Mouse (Mus musculus) cerebellum, adult 2 months (tissue): ENCODE data around the gene Gm42417. TPM values are rescaled to one million over a fixed set of nuclear protein-coding genes. Genes with fewer than 3 reads are reported as not detected.
"Not testable (repeated sequence)": the region's sequence is repeated elsewhere in the genome, so short reads cannot be mapped to it uniquely, and the experiment has no call there.

Experiments
- DNase-seq, 2 experiments: peaks; one replicate each; pipeline ENCODE4 v3.0.0; 2021
- H3K27ac ChIP-seq: fragments of 200-500 bp; 2 replicates; pipeline ENCODE4 v1.5.1; 2012; ENCODE audit warnings: low read length, control low read depth, inconsistent platforms; ENCODE audit not compliant: insufficient read depth
- H3K27me3 ChIP-seq: fragments of 200-500 bp; 2 replicates; pipeline ENCODE4 v1.6.1; 2012; ENCODE audit warnings: inconsistent platforms, mild to moderate bottlenecking, low read length, moderate library complexity; ENCODE audit not compliant: control insufficient read depth, insufficient read depth
- H3K4me1 ChIP-seq: fragments of 200-500 bp; 2 replicates; pipeline ENCODE4 v1.6.1; 2011; ENCODE audit warnings: low read length; ENCODE audit not compliant: control insufficient read depth, insufficient read depth
- H3K4me3 ChIP-seq: fragments of 200-500 bp; replicated peaks from 2 replicates; pipeline ENCODE3; 2011; ENCODE audit warnings: mild to moderate bottlenecking, low read depth, low read length, control low read depth; ENCODE audit not compliant: insufficient read depth
- CTCF ChIP-seq: fragments of 200-500 bp; IDR thresholded peaks from 2 replicates; pipeline ENCODE4 v1.5.1; 2011; ENCODE audit warnings: low read depth, mild to moderate bottlenecking, control low read depth, low read length, moderate library complexity, borderline replicate concordance; ENCODE audit not compliant: insufficient read depth
- POLR2A ChIP-seq: fragments of 200-500 bp; IDR thresholded peaks from 2 replicates; pipeline ENCODE4 v1.6.1; 2011; ENCODE audit warnings: low read length, control low read depth, borderline replicate concordance; ENCODE audit not compliant: insufficient read depth
- WGBS: fragments of 180-500 bp; shearing (Covaris S2); methylation state at CpG from one replicate; pipeline ENCODE4 v1.1.7; 2018; 5-methylcytosine and 5-hydroxymethylcytosine counted together
- polyA plus RNA-seq: library from polyadenylated mRNA; depleted of rRNA; stranded (reverse); fragments of >200 nt; gene quantifications from 2 replicates; pipeline ENCODE4 v1.2.3, GENCODE M21; 2012

Gene Gm42417
- polyA plus RNA-seq, 1 experiment: 0.05 TPM

- H3K27me3 ChIP-seq: no peaks in the 10 kb centered on the region
- peak; percentile 99 for DNase-seq
- under 1% methylated on average over 43 of the region's 43 CpGs for WGBS
- peak within 1 kb of the TSS; percentile 79 for H3K27ac ChIP-seq
- peaks cover 33% of the 10 kb centered on the region for H3K4me1 ChIP-seq
- peak within 1 kb of the TSS; percentile 68 for H3K4me3 ChIP-seq
- TF ChIP-seq CTCF: peak; percentile 98
- TF ChIP-seq POLR2A: peak; percentile 88
Observed at GRCm38 (mm10) chr1:36546888-36547471, 7.8 kb upstream of the Gm42417 start, which contains the start of gene Ankrd39. Gene Ankrd39, minus strand, starts transcription at chr1:36547445.

DNA sequence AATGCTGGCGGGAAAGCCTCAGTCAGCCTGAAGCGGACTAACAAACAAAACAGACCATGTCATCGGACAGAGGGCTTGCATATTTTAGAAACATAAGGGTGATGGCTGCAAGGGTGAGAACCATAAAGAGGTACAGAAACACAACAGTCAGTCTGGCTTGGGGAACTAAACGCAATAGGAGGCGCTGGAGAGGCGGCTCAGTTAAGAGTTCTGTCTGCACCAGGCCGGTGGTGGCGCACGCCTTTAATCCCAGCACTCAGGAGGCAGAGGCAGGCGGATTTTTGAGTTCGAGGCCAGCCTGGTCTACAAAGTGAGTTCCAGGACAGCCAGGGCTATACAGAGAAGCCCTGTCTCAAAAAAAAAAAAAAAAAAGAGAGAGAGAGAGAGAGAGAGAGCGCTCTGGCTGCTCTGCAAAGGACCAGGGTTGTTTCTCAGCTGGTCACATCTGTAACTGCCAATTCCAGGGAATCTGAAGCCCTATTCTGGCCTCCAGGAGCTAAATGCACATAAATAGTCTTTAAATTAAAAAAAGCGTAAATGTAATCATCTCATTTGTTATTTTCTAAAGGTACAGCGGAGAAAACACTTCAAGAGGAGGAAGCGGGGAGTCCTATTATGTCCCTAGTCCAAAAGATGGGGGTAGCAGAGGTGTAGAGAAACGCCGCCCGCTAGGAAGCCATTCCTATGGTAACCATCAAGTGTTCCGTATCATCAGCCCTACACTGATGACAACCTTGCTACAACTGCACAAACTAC is 6.8 kb upstream of the Gm42417 start:
- Histone ChIP-seq H3K4me3 (peak overlapping the region; percentile 68), H3K4me1 (peaks cover 34% of the 10 kb centered on the region), H3K27me3 (no peaks in the 10 kb centered on the region), H3K27ac (0 out of 2 replicates have a peak overlapping the region, but pooled peaks have one; percentile 79)
- TF ChIP-seq POLR2A (no peak), CTCF (no peak)
- DNase-seq: peak in 1 of 2 experiments; percentile 45
- WGBS: 73% methylated on average over 19 of the region's 19 CpGs

GRCm38 (mm10) chr1:36545382-36545781 is 6.2 kb upstream of the Gm42417 start:
- no peak for DNase-seq
- TF ChIP-seq CTCF (no peak), POLR2A (no peak)
- no peak overlapping the region for H3K4me3 ChIP-seq
- H3K4me1 ChIP-seq: peaks cover 28% of the 10 kb centered on the region
- H3K27ac ChIP-seq: no peak overlapping the region
- H3K27me3 ChIP-seq: no peaks in the 10 kb centered on the region
- WGBS: 67% methylated on average over 2 of the region's 2 CpGs

DNA sequence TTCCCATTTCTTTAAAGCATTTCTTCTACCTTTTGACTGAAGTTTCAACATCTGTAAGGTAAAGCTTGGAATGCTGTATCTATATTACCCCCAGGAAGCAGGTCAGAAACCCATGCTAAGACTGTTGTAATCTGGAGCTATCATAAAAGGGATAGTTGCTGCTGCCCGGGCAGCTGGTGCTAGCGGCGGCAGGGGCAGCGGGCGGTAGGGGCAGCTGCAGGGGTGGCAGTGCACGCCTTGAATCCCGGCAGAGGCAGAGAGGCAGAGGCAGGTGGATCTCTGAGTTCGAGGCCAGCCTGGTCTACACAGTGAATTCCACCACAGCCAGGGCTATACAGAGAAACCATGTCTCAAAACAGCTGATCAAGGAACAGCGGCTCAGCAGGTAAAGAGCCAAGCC is 3.7 kb upstream of the Gm42417 start:
- DNase-seq: no peak
- Histone ChIP-seq H3K27me3 (no peaks in the 10 kb centered on the region), H3K4me3 (no peak overlapping the region), H3K4me1 (peaks cover 24% of the 10 kb centered on the region), H3K27ac (no peak overlapping the region)
- 90% methylated on average over 9 of the region's 9 CpGs for WGBS
- TF ChIP-seq CTCF (no peak), POLR2A (no peak)

DNA sequence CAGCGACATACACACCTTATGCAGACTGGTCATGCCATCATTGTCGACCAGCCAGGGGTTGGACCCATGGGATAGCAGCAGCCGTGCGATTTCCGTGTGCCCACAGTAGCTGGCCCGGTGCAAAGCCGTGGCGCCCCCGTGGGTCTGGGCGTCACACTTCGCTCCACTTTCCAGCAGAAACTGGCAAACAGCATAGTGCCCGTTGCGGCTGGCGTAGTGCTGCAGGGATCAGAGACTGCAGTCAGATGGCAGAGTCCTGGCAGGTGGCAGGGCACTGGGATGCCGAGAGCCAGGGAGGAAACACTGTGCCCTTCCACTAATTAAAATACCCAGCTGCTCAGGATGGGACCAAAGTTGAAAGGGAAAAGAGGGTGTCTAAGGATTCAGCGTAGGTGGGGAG is 2.6 kb upstream of the Gm42417 start:
- Histone ChIP-seq H3K27me3 (no peaks in the 10 kb centered on the region), H3K4me3 (no peak overlapping the region), H3K4me1 (peaks cover 23% of the 10 kb centered on the region), H3K27ac (0 out of 2 replicates have a peak overlapping the region, but pooled peaks have one; percentile 6)
- 17% methylated on average over 16 of the region's 16 CpGs for WGBS
- no peak for TF ChIP-seq POLR2A
- no peak for TF ChIP-seq CTCF
- peak; percentile 71 to 78 for DNase-seq

DNA sequence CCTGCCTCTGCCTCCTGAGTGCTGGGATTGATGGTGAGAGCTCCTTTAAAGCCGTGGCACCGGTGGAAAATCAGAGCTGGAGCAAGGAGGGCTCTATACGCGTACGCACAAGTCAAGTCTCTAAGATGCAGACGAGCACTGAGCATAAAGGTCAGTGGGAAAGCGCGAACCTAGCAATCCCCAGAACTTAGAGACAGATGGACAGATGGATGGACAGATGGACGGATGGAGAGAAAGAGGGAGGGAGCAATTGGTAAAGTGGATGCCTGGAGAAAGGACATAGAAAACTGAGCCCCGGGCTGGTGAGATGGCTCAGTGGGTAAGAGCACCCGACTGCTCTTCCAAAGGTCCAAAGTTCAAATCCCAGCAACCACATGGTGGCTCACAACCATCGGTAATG is 1.6 kb upstream of the Gm42417 start:
- TF ChIP-seq POLR2A (no peak), CTCF (no peak)
- no peaks in the 10 kb centered on the region for H3K27me3 ChIP-seq

DNA sequence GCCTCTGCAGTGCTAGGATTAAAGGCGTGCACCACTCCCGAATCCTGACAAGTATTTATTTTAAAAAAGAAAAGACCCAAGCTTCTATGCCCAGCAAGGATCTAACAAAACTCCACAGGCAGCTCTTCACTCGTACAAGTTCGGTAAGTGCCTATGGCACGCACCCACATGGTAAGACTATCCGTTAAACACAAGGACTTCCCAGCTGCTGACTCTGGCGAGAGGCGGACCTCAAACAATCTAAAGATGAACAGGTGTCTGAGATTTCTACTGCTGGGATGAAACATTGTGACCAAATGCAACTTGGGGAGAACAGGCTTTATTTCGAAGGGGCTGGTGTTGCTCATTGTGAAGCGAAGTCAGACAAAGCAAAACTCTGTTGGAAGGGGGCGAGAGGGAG is 903 bp upstream of the Gm42417 start:
- Histone ChIP-seq H3K27ac (no peak overlapping the region), H3K4me3 (no peak overlapping the region), H3K27me3 (no peaks in the 10 kb centered on the region), H3K4me1 (peaks cover 39% of the 10 kb centered on the region)
- DNase-seq: no peak
- TF ChIP-seq POLR2A (no peak), CTCF (no peak)
- 94% methylated on average over 11 of the region's 11 CpGs for WGBS

More for the DNA sequence above, 1.6 kb upstream of the Gm42417 start:
- H3K4me1 ChIP-seq: peaks cover 32% of the 10 kb centered on the region
- WGBS: 39% methylated on average over 12 of the region's 12 CpGs
- peak overlapping the region; percentile 23; the same call in 1 of the 2 replicates for H3K27ac ChIP-seq
- no peak for DNase-seq
- no peak overlapping the region for H3K4me3 ChIP-seq

- peaks cover 44% of the 10 kb centered on the region for H3K4me1 ChIP-seq
- no peak for TF ChIP-seq POLR2A
- no peak overlapping the region for H3K27ac ChIP-seq
- no peak for DNase-seq
- H3K4me3 ChIP-seq: no peak overlapping the region
- no peaks in the 10 kb centered on the region for H3K27me3 ChIP-seq
- WGBS: 56% methylated on average over 4 of the region's 4 CpGs
Observed at GRCm38 (mm10) chr1:36538727-36539126, 502 bp downstream of the Gm42417 start.

DNA sequence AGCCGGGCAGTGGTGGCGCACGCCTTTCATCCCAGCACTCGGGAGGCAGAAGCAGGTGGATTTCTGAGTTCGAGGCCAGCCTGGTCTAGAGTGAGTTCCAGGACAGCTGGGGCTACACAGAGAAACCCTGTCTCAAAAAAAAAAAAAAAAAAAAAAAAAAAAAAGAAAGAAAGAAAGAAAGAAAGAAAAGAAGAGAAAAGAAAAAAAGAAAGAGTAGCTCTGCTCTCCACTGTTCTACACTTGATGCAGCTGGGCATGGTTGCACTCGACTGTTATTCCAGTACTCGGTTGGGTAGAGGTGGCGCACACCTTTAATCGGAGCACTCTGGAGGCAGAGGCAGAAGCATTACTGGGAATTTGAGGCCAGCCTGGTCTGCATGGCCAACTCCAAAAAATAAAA is 2.4 kb downstream of the Gm42417 start, which contains the start of gene Ankrd23:
Ankrd23 (minus strand) TSS at position 101 of the 400 bp plus-strand sequence.
- not testable (repeated sequence) for H3K4me3 ChIP-seq, H3K27me3 ChIP-seq, DNase-seq
- Histone ChIP-seq H3K4me1 (peaks cover 34% of the 10 kb centered on the region), H3K27ac (peak within 1 kb of the TSS; percentile 6)
- WGBS: 88% methylated on average over 9 of the region's 9 CpGs
